Mouse (Mus musculus) CH12.LX (cell line): Measurements from ENCODE around the gene Slco4c1. TPM values are rescaled to one million over a fixed set of nuclear protein-coding genes. Genes with fewer than 3 reads are reported as not detected.

ENCODE experiments used
- DNase-seq: peaks from one replicate; pipeline ENCODE4 v3.0.0-alpha.2; 2013; ENCODE audit errors: extremely low read depth
- H3K27ac ChIP-seq: 2 replicates; pipeline ENCODE4 v1.5.1; 2012; ENCODE audit warnings: low read depth, mild to moderate bottlenecking, control low read depth, moderate library complexity; ENCODE audit not compliant: insufficient read depth
- H3K27me3 ChIP-seq: replicated peaks from 2 replicates; pipeline ENCODE3; 2012; ENCODE audit warnings: inconsistent platforms
- H3K36me3 ChIP-seq, 2 experiments: replicated peaks in 1 of 2; 2 replicates each; pipeline versions ENCODE3 to v1.6.1; 2012; ENCODE audit warnings: inconsistent platforms in 1 of 2, low read length in 1 of 2, mild to moderate bottlenecking in 1 of 2, mixed read lengths in 1 of 2, moderate library complexity in 1 of 2; ENCODE audit not compliant: control insufficient read depth in 1 of 2, insufficient read depth in 1 of 2
- H3K4me1 ChIP-seq, 2 experiments: 2 replicates each; pipeline ENCODE4 v1.6.1; 2012; ENCODE audit warnings: inconsistent platforms in 1 of 2, moderate library complexity in 1 of 2; ENCODE audit not compliant: insufficient read depth in 2 of 2, control insufficient read depth in 1 of 2
- H3K4me2 ChIP-seq: 2 replicates; pipeline ENCODE4 v1.6.1; 2012; ENCODE audit warnings: low read depth, mild to moderate bottlenecking, control low read depth; ENCODE audit not compliant: poor library complexity, insufficient read depth, severe bottlenecking
- H3K4me3 ChIP-seq, 3 experiments: fragments of 150-350 bp in 1 of 3; sonication (generic) in 1 of 3; replicated peaks in 1 of 3; 2 replicates each; pipeline versions ENCODE3 to v1.5.1; 2011 to 2012; ENCODE audit warnings: low read depth in 2 of 3, low read length in 2 of 3, mild to moderate bottlenecking in 2 of 3, moderate library complexity in 2 of 3, control low read depth in 1 of 3, improper control_type of control experiment in 1 of 3, inconsistent platforms in 1 of 3, mixed read lengths in 1 of 3; ENCODE audit not compliant: poor library complexity in 1 of 3
- H3K79me2 ChIP-seq: replicated peaks from 2 replicates; pipeline ENCODE4 v1.6.1; 2012; ENCODE audit warnings: mild to moderate bottlenecking, moderate library complexity; ENCODE audit not compliant: control insufficient read depth, poor library complexity, insufficient read depth, severe bottlenecking; ENCODE audit errors: extremely low read depth
- H3K9ac ChIP-seq: 2 replicates; pipeline ENCODE4 v1.6.1; 2012; ENCODE audit warnings: low read depth, mild to moderate bottlenecking, control low read depth, moderate library complexity; ENCODE audit not compliant: insufficient read depth
- H3K9me3 ChIP-seq: replicated peaks from 2 replicates; pipeline ENCODE3; 2012; ENCODE audit warnings: low read length, inconsistent platforms, mixed read lengths
- BHLHE40 ChIP-seq: IDR thresholded peaks from 2 replicates; pipeline ENCODE4 v1.6.1; 2011; ENCODE audit warnings: mild to moderate bottlenecking, low read depth, low read length, improper control_type of control experiment
- CHD1 ChIP-seq: IDR thresholded peaks from 2 replicates; pipeline ENCODE4 v1.6.1; 2012; ENCODE audit warnings: low read depth, low read length, improper control_type of control experiment, inconsistent platforms
- CHD2 ChIP-seq: IDR thresholded peaks from 2 replicates; pipeline ENCODE4 v1.6.1; 2011; ENCODE audit warnings: low read length, improper control_type of control experiment
- ELF1 ChIP-seq: IDR thresholded peaks from 2 replicates; pipeline ENCODE4 v1.6.1; 2014; ENCODE audit warnings: low read depth, mild to moderate bottlenecking, inconsistent platforms, low read length, improper control_type of control experiment
- HCFC1 ChIP-seq: IDR thresholded peaks from 2 replicates; pipeline ENCODE4 v1.6.1; 2012; ENCODE audit warnings: low read depth, mild to moderate bottlenecking, inconsistent platforms, low read length, improper control_type of control experiment
- MAX ChIP-seq: IDR thresholded peaks from 2 replicates; pipeline ENCODE4 v1.6.1; 2011; ENCODE audit warnings: low read length, improper control_type of control experiment
- MEF2A ChIP-seq: IDR thresholded peaks from 2 replicates; pipeline ENCODE4 v1.6.1; 2014; ENCODE audit warnings: low read depth, mild to moderate bottlenecking, inconsistent platforms, low read length, improper control_type of control experiment, borderline replicate concordance
- NELFE ChIP-seq: IDR thresholded peaks from 2 replicates; pipeline ENCODE4 v1.6.1; 2011; ENCODE audit warnings: low read depth, low read length, improper control_type of control experiment
- NRF1 ChIP-seq: IDR thresholded peaks from 2 replicates; pipeline ENCODE4 v1.6.1; 2014; ENCODE audit warnings: low read depth, mild to moderate bottlenecking, inconsistent platforms, low read length, improper control_type of control experiment, moderate library complexity
- PAX5 ChIP-seq: IDR thresholded peaks from 2 replicates; pipeline ENCODE4 v1.6.1; 2012; ENCODE audit warnings: low read length, inconsistent platforms, mixed read lengths
- POLR2AphosphoS2 ChIP-seq: IDR thresholded peaks from 2 replicates; pipeline ENCODE4 v1.6.1; 2011; ENCODE audit warnings: low read depth, low read length, improper control_type of control experiment
- RCOR1 ChIP-seq: conservative IDR thresholded peaks from 2 replicates; pipeline ENCODE4 v1.6.1; 2012; ENCODE audit warnings: low read depth, mild to moderate bottlenecking, inconsistent platforms, low read length, improper control_type of control experiment
- SIN3A ChIP-seq: IDR thresholded peaks from 2 replicates; pipeline ENCODE4 v1.6.1; 2012; ENCODE audit warnings: low read length, improper control_type of control experiment, inconsistent platforms
- TBP ChIP-seq: conservative IDR thresholded peaks from 2 replicates; pipeline ENCODE4 v1.6.1; 2011; ENCODE audit warnings: low read depth, low read length, improper control_type of control experiment
- TCF12 ChIP-seq: IDR thresholded peaks from 2 replicates; pipeline ENCODE4 v1.6.1; 2014; ENCODE audit warnings: low read depth, mild to moderate bottlenecking, inconsistent platforms, low read length, improper control_type of control experiment
- ZKSCAN1 ChIP-seq: IDR thresholded peaks from 2 replicates; pipeline ENCODE4 v1.6.1; 2012; ENCODE audit warnings: low read depth, inconsistent platforms, low read length, improper control_type of control experiment, borderline replicate concordance
- ZMIZ1 ChIP-seq: IDR thresholded peaks from 2 replicates; pipeline ENCODE4 v1.6.1; 2012; ENCODE audit warnings: low read depth, mild to moderate bottlenecking, inconsistent platforms, low read length, improper control_type of control experiment
- dilution Hi-C: fragments of 300-500 bp; cut with MboI; formaldehyde crosslinking; loops from 2 replicates; pipeline ENCODE4 v1.14.3; 2020; ENCODE audit warnings: low sequenced_read_pairs; ENCODE audit not compliant: extremely low pct_unique_long_range_greater_than_20kb, extremely low pct_ligation_motif_present
- in situ Hi-C: fragments of 300-500 bp; cut with MboI; formaldehyde crosslinking; loops from 3 replicates; pipeline ENCODE4 v1.14.3; 2019; ENCODE audit warnings: low sequenced_read_pairs, low pct_ligation_motif_present, low pct_unique_long_range_greater_than_20kb, mixed read lengths
- polyA plus RNA-seq: library from polyadenylated mRNA; unstranded; fragments of >175 nt; gene quantifications from 2 replicates; pipeline ENCODE4 v1.2.1, GENCODE M21; 2012; ENCODE audit warnings: low read depth; ENCODE audit not compliant: insufficient read length
- total RNA-seq, 2 experiments: library from RNA; depleted of rRNA; stranded (reverse); fragments of 300-350 nt in 1 of 2; fragments of >200 nt in 1 of 2; gene quantifications; 2 replicates each; pipeline ENCODE4 v1.2.3; 2012 to 2014

Gene Slco4c1
- total RNA-seq (2012; rRNA removed) (not detected in 2 replicates), total RNA-seq (2014; rRNA removed) (not detected in 2 replicates), polyA plus RNA-seq (not detected in 2 replicates)

DNA sequence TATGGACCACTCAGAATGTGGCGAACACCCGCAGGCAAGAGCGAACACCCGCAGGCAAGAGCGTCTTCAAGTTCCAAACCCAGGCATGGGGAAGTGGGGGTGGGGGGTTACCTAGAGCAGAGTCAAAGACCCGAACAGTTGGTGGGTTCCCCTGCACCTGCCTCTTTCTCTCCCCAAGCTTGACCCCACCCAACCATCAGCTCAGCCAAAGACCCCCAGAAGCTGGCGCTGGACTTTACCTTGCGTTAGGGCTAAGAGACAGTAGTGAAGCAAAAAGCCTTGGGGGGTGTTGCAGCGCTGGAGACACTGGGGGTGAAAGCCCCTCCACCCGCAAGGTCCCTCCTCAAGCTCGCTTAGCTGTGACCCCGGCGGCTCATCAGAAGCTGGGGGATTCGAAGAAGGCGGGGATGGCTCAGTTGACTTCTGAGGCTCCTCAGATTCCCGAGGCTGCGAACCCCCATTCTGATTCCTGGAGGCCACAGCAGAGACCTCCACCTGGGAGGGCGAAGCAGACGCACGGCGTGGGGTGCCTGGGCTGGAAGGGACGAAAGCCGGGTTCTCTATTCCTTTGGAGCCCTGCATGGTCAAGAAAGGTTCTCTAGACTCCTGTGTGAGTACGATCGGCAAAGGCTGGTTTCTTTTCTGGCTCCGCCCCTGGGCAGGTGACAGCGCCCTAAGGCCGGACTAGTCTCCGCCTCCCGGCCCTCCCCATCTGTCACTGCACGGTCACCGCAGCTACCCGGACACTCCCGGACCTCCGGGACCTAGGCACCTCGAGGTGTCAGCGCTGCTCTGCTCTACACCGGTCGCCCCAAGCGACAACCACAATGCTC, at the start of gene Slco4c1:
Slco4c1 (minus strand) TSS at position 644 of the 833 bp plus-strand sequence.
- H3K4me2 ChIP-seq, result no peak within 1 kb of the TSS
- TF ChIP-seq CHD1 (no peak), MEF2A (no peak), TCF12 (no peak), ZMIZ1 (no peak), MAX (no peak), NELFE (no peak), RCOR1 (no peak), HCFC1 (no peak), NRF1 (no peak), TBP (no peak), ELF1 (no peak)
- TF ChIP-seq, all 38 proteins: peak for 0
- Histone ChIP-seq H3K27ac (no peak within 1 kb of the TSS), H3K9me3 (no peaks in the 10 kb centered on the region), H3K27me3 (no peaks in the 10 kb centered on the region), H3K4me3 (no peak within 1 kb of the TSS), H3K79me2 (no peaks in the 10 kb centered on the region), H3K4me1 (no peaks in the 10 kb centered on the region), H3K9ac (no peak within 1 kb of the TSS), H3K36me3 (no peaks in the 10 kb centered on the region)
- dilution Hi-C loops, result no loop called here
- no peak for DNase-seq
- in situ Hi-C loops, result no loop called here

DNA sequence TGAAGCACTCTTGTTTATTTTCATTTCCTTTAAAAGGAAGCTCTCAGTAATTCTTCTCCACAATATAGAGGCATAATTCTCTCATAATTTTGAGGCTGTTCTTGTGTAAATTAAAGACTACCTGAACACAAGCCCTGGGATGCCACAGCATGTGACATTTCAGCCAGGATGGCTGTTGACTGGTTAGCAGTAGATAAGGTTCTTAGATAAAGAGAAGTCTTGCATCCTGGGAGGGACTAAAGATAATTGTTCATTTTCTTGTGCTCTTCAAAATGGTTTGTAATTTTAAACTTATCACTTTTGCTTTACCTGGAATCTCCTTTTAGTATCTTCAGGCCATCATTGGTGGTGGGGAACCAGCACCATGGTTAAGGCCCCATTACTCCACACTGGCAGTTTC, 45.4 kb upstream of the Slco4c1 start:
- no peak overlapping the region for H3K4me2 ChIP-seq
- no peak overlapping the region for H3K4me3 ChIP-seq
- H3K79me2 ChIP-seq, result no peaks in the 10 kb centered on the region
- H3K27me3 ChIP-seq, result no peaks in the 10 kb centered on the region
- dilution Hi-C loops, result no loop called here
- no peak for DNase-seq
- in situ Hi-C loops, result no loop called here
- no peak for TF ChIP-seq MEF2A
- TF ChIP-seq CHD2, result no peak
- no peak for TF ChIP-seq RCOR1
- no peak for TF ChIP-seq ZKSCAN1
- no peak for TF ChIP-seq TCF12
- TF ChIP-seq PAX5, result no peak
- TF ChIP-seq POLR2AphosphoS2, result no peak
- no peak for TF ChIP-seq NRF1
- no peak for TF ChIP-seq SIN3A
- no peak for TF ChIP-seq BHLHE40
- no peak overlapping the region for H3K27ac ChIP-seq
- H3K36me3 ChIP-seq, result no peaks in the 10 kb centered on the region
- H3K4me1 ChIP-seq, result no peaks in the 10 kb centered on the region
- H3K9ac ChIP-seq, result no peak overlapping the region
- no peaks in the 10 kb centered on the region for H3K9me3 ChIP-seq
